Comparison of ENCODE assay signal across 29 mouse cellular contexts in genomic region chr17:51362271-51362670, GRCm38 (mm10).
DNase-seq lines count a peak whose midpoint lies in the region; ATAC-seq and TF ChIP-seq lines count a peak whose summit lies in the region.
"Had no signal": no experiment of that assay in that cellular context is flagged by ENCODE, and none has a peak within 500 bp of the region (broad histone marks: within the 10 kb centered on the region; RNA-seq: fewer than 3 reads in every experiment).

No protein-coding gene starts in this region.

- H3K27ac ChIP-seq in forebrain, embryonic 14.5 days (ENCODE audit: low read depth, low read length): no peak overlapping the region
- H3K27ac ChIP-seq in forebrain, embryonic 12.5 days: no peak overlapping the region
- H3K27ac ChIP-seq in forebrain, postnatal 0 days (ENCODE audit: low read depth, low read length): no peak overlapping the region
- H3K27ac ChIP-seq: heart, embryonic 13.5 days; hindbrain, embryonic 15.5 days; kidney, embryonic 15.5 days; left cerebral cortex, adult 2 months; limb, embryonic 15.5 days; liver, embryonic 13.5 days; midbrain, embryonic 12.5 days; neural tube, embryonic 12.5 days; stomach, postnatal 0 days had no signal

- peak; percentile 81 to 85 for DNase-seq in cerebellum, postnatal 10 days
- DNase-seq in cerebellum, adult 8-10 months: no peak
- peak; percentile 26 for DNase-seq in forebrain, embryonic 14.5 days (ENCODE audit: low spot score)
- peak; percentile 40 for DNase-seq in left cerebral cortex, postnatal 4 days
- DNase-seq in left cerebral cortex, adult 18-20 months (ENCODE audit: low spot score in 2 of 2): no peak
- peak; percentile 52 for DNase-seq in forebrain, postnatal 0 days
- DNase-seq: adrenal gland, adult 8-10 months; heart, postnatal 10 days; kidney, adult 18-20 months; kidney, postnatal 36 days; liver, embryonic 13.5 days; lung, adult 18-20 months; lung, postnatal 4 days; right cerebral cortex, adult 18-20 months; spleen, adult 18-20 months; thymus, postnatal 4 days had no signal

- no peak overlapping the region for H3K9ac ChIP-seq in forebrain, embryonic 14.5 days (ENCODE audit: low read length)
- H3K9ac ChIP-seq in forebrain, embryonic 12.5 days: no peak overlapping the region
- H3K9ac ChIP-seq in forebrain, postnatal 0 days: no peak overlapping the region
- H3K9ac ChIP-seq: heart, embryonic 13.5 days; hindbrain, embryonic 15.5 days; kidney, embryonic 15.5 days; limb, embryonic 15.5 days; liver, embryonic 13.5 days; midbrain, embryonic 12.5 days; neural tube, embryonic 12.5 days had no signal

- 88% methylated on average over 12 of the region's 12 CpGs for WGBS in forebrain, embryonic 14.5 days
- WGBS in forebrain, embryonic 12.5 days: 95% methylated on average over 12 of the region's 12 CpGs
- WGBS in forebrain, postnatal 0 days: 81% methylated on average over 12 of the region's 12 CpGs

- ATAC-seq in forebrain, embryonic 14.5 days: no peak; the same call in 1 of the 2 replicates
- ATAC-seq in forebrain, embryonic 12.5 days (ENCODE audit: low FRiP score): no peak
- ATAC-seq in forebrain, postnatal 0 days: peak; percentile 42
- ATAC-seq: lung, postnatal 0 days had no signal

- no peaks in the 10 kb centered on the region for H3K27me3 ChIP-seq in forebrain, embryonic 14.5 days (replicated peaks; ENCODE audit: control insufficient read depth, insufficient read depth, low read length)
- no peaks in the 10 kb centered on the region for H3K27me3 ChIP-seq in forebrain, embryonic 12.5 days
- H3K27me3 ChIP-seq in forebrain, postnatal 0 days (ENCODE audit: insufficient read depth, low read length): no peaks in the 10 kb centered on the region
- H3K27me3 ChIP-seq: heart, embryonic 13.5 days; hindbrain, embryonic 15.5 days; kidney, embryonic 15.5 days; limb, embryonic 15.5 days; liver, embryonic 13.5 days; megakaryocyte, embryonic 14.5 days; midbrain, embryonic 12.5 days; neural tube, embryonic 12.5 days had no signal

- H3K36me3 ChIP-seq in forebrain, embryonic 14.5 days (ENCODE audit: control insufficient read depth, insufficient read depth, low read length): no peaks in the 10 kb centered on the region
- H3K36me3 ChIP-seq in forebrain, embryonic 12.5 days (replicated peaks): no peaks in the 10 kb centered on the region
- H3K36me3 ChIP-seq in forebrain, postnatal 0 days (ENCODE audit: insufficient read depth): no peaks in the 10 kb centered on the region
- H3K36me3 ChIP-seq: G1E; heart, embryonic 13.5 days; hindbrain, embryonic 15.5 days; kidney, embryonic 15.5 days; limb, embryonic 15.5 days; liver, embryonic 13.5 days; midbrain, embryonic 12.5 days; neural tube, embryonic 12.5 days had no signal

- intact Hi-C loops in left cerebral cortex, postnatal 4 days (cut with DNase I): no loop called here

- H3K4me2 ChIP-seq in forebrain, embryonic 14.5 days (ENCODE audit: low read length): no peak overlapping the region
- no peak overlapping the region for H3K4me2 ChIP-seq in forebrain, embryonic 12.5 days
- no peak overlapping the region for H3K4me2 ChIP-seq in forebrain, postnatal 0 days (ENCODE audit: low read depth)
- H3K4me2 ChIP-seq: heart, embryonic 13.5 days; hindbrain, embryonic 15.5 days; kidney, embryonic 15.5 days; limb, embryonic 15.5 days; liver, embryonic 13.5 days; midbrain, embryonic 12.5 days; neural tube, embryonic 12.5 days had no signal

- no peak overlapping the region for H3K4me3 ChIP-seq in forebrain, embryonic 14.5 days (ENCODE audit: low read depth, low read length)
- no peak overlapping the region for H3K4me3 ChIP-seq in forebrain, embryonic 12.5 days (replicated peaks)
- no peak overlapping the region for H3K4me3 ChIP-seq in forebrain, postnatal 0 days (ENCODE audit: low read depth, low read length)
- H3K4me3 ChIP-seq: heart, embryonic 13.5 days; hindbrain, embryonic 15.5 days; kidney, embryonic 15.5 days; left cerebral cortex, adult 2 months; limb, embryonic 15.5 days; liver, embryonic 13.5 days; megakaryocyte, embryonic 14.5 days; midbrain, embryonic 12.5 days; myocyte; neural tube, embryonic 12.5 days had no signal

- H3K9me3 ChIP-seq in forebrain, embryonic 14.5 days (replicated peaks; ENCODE audit: control insufficient read depth, low read length): no peaks in the 10 kb centered on the region
- no peaks in the 10 kb centered on the region for H3K9me3 ChIP-seq in forebrain, embryonic 12.5 days
- H3K9me3 ChIP-seq in forebrain, postnatal 0 days (ENCODE audit: low read length): no peaks in the 10 kb centered on the region
- H3K9me3 ChIP-seq: heart, embryonic 13.5 days; hindbrain, embryonic 15.5 days; kidney, embryonic 15.5 days; limb, embryonic 15.5 days; liver, embryonic 13.5 days; midbrain, embryonic 12.5 days; neural tube, embryonic 12.5 days had no signal

- peaks cover 3% of the 10 kb centered on the region; the same call in 1 of the 2 replicates for H3K4me1 ChIP-seq in forebrain, embryonic 14.5 days (ENCODE audit: control insufficient read depth, insufficient read depth, low read length)
- peaks cover 13% of the 10 kb centered on the region for H3K4me1 ChIP-seq in forebrain, embryonic 12.5 days
- no peaks in the 10 kb centered on the region for H3K4me1 ChIP-seq in forebrain, postnatal 0 days (ENCODE audit: insufficient read depth)
- H3K4me1 ChIP-seq: kidney, embryonic 15.5 days; limb, embryonic 15.5 days; liver, embryonic 13.5 days; megakaryocyte, embryonic 14.5 days; neural tube, embryonic 12.5 days had no signal

- TF ChIP-seq CTCF in forebrain, postnatal 0 days (IDR thresholded peaks at IDR 0.05; ENCODE audit: low read depth): no peak

Comparison
In these comparisons a context has a peak if more than half of its experiments do, and no peak if none do; other contexts are left out.
1. DNase-seq: peak in cerebellum, postnatal 10 days (2 of 2), forebrain, embryonic 14.5 days (single experiment), left cerebral cortex, postnatal 4 days (single experiment) and forebrain, postnatal 0 days (single experiment); none in cerebellum, adult 8-10 months (single experiment) and left cerebral cortex, adult 18-20 months (0 of 2).